Mouse (Mus musculus): Measurements from ENCODE around the gene Schip1.

The Schip1 gene

GRCm38 (mm10) chr3:68615042-68615810 lies 550.6 kb downstream of the Schip1 start:
- DNase-seq (ENCODE audit: extremely low spot score), result peak; percentile 61

GRCm38 (mm10) chr3:68616363-68616762 lies 551.8 kb downstream of the Schip1 start:
- DNase-seq (ENCODE audit: extremely low spot score), result no peak

- DNase-seq (ENCODE audit: extremely low spot score), result no peak
These were observed 553.1 kb downstream of the Schip1 start for GRCm38 (mm10) chr3:68617708-68618107.

GRCm38 (mm10) chr3:68619097-68619496 lies 554.5 kb downstream of the Schip1 start:
- no peak for DNase-seq (ENCODE audit: extremely low spot score)

DNA sequence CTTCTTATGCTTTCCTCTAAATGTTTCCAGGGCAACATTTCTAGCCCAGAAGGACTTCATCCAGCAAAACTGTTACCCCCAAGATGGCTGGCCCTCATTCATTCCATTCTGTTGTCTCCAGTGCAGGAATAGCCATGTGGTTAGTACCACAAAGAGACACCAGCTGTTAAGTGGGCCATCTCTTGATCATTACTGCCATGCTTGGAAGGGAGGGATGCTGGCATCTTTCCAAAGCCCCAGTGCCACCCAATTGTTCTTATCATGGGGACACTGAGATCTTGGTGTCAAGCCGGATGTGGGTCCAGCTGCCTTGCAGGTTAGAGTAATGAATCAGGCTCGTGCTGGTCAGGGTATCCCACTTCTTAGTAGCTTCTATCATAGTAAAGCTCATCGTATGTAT lies 557.4 kb downstream of the Schip1 start:
- DNase-seq (ENCODE audit: extremely low spot score), result no peak

DNA sequence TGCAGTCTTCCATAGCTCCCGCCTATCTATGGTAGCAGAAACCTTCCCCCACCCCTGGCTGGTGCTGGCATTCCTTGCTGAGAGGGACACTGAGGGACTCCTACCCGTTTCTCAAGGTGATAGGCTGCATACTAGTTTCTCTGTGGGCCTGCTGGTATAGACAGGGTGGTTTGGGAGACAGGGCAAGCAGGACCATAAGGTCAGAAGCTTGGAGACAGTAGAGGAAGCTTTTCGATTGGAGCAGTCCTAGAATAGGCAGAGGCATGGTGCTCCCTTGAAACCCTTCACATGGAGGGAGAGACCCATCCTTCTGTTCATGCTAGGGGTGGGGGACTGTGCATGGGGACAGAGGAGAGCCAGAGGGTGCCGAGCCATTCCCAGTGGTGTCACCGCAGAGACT lies 558.4 kb downstream of the Schip1 start:
- DNase-seq (ENCODE audit: extremely low spot score), result no peak

GRCm38 (mm10) chr3:68624471-68624870 lies 559.9 kb downstream of the Schip1 start:
- no peak for DNase-seq (ENCODE audit: extremely low spot score)

DNA sequence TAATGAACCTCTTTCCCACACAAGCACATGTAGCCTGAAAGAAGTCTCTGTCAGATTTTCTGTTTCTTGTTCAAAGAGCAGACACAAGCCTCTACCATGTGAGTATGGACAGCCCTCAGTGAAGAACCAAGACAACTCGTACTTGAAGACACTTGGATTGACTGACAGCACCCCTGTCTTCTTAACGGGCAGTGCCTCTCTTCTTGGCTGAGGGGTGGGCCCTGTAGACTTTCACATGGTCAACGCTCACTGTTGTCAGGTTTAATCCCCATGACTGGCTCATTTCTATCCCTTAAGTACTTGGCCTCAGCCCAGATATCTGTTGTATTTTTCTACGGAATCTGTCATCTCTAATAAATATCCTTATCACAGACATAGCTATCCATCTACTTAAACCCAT lies 565.7 kb downstream of the Schip1 start:
- DNase-seq (ENCODE audit: extremely low spot score), result no peak

DNA sequence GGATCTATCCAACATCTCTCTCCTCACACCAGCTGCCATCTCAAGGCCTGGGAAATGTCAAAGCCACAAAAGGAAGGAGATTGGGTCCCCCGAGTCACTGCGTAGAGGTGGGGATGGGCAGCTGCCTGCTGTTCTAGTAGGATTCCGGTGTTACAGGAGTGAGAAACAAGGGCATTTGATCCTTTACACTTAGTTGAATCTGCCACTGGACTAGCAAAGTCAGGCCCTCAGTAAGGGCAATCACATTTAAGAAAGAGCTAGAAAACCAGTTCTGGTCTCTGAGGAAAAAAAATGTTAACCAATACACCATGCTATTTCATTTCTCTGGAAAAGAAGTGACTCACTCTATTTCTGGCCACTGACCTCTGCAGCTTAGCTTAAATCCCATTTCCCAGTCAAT lies 566.2 kb downstream of the Schip1 start:
- no peak for DNase-seq (ENCODE audit: extremely low spot score)

- DNase-seq (ENCODE audit: extremely low spot score), result no peak
These were observed 568.1 kb downstream of the Schip1 start for GRCm38 (mm10) chr3:68632714-68633113.

DNA sequence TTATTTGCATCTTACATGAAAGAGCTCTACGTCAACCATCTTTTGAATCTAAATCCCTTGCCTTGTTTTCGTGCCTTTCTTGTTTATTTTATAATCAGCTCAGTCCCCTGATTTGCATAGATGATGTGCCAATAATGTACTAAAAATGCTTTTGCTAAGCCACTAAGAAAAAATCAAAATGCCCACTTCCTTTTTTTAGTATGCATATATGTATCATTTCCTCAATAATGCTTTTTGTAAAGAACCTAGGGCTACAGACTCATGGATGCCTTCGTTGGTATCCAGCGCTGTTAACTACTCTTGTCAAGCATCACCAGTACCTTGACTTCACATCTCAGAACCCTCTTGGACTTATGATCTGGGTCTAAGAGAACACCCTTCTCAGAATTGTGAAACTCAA lies 569.0 kb downstream of the Schip1 start:
- DNase-seq (ENCODE audit: extremely low spot score), result no peak

- DNase-seq (ENCODE audit: extremely low spot score), result no peak
These were observed 573.4 kb downstream of the Schip1 start for GRCm38 (mm10) chr3:68637960-68638359.

GRCm38 (mm10) chr3:68638703-68639102 lies 574.1 kb downstream of the Schip1 start:
- DNase-seq (ENCODE audit: extremely low spot score), result no peak

- DNase-seq (ENCODE audit: extremely low spot score), result no peak
These were observed 578.3 kb downstream of the Schip1 start for GRCm38 (mm10) chr3:68642935-68643334.

- no peak for DNase-seq (ENCODE audit: extremely low spot score)
These were observed 582.0 kb downstream of the Schip1 start for GRCm38 (mm10) chr3:68646387-68647130.

GRCm38 (mm10) chr3:68647282-68647681 lies 582.7 kb downstream of the Schip1 start:
- no peak for DNase-seq (ENCODE audit: extremely low spot score)

DNA sequence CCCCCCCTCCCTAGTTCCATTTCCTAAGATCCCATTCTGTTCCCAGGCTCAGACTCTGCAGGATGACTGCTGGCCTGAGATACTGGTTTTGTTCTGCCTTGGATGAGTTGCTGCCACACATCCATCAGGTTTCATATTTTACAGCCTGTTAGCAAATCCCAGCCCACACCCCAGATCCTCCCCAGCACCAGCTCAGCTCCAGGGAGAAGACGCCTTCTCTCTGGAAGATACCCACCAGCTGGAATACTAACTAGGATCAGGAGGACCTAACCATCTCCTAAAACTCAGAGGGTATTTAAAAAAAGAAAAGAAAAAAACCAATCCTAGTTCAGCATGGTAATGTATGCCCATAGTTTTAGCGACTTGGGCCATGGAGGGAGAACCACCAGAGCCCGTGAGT lies 585.6 kb downstream of the Schip1 start:
- DNase-seq (ENCODE audit: extremely low spot score), result no peak

DNA sequence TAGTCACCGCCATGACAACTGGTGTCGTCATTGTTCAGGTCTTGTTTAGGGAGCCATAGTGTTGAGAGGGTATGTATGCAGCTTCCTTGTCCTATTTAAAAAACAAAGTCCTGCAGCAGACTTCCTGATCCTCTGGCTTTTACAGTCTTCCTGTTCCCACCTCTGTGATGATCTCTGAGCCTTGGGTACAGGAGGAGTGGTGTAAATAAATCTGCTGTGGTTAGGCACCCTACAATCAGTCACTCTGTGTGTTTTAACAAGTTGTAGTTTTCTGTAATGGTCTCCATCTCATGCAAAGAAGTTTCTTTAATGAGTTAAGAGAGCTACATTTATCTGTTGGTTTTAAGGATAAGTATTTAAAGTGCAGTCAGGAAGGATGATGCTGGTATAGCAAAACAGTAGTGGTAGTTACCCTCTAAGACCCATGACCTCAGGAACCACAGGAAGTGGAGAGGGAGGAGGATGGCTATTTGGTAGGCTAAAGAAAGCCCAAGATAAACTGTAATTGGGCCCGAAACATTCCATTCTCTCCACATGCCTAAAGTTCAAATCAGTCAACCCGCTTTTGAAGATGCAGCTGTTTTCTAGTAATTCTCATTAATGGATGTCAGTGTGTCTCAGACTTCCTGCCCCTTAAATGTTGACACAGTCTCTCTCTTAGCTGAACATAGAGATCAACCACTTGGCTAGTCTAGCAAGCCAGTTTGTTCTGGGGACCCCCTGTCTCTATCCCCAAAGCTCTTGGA lies 592.2 kb downstream of the Schip1 start:
- DNase-seq (ENCODE audit: extremely low spot score), result no peak

- no peak for DNase-seq (ENCODE audit: extremely low spot score)
These were observed 593.1 kb downstream of the Schip1 start for GRCm38 (mm10) chr3:68657589-68658245.

GRCm38 (mm10) chr3:68659996-68660395 lies 595.4 kb downstream of the Schip1 start:
- DNase-seq (ENCODE audit: extremely low spot score), result no peak

GRCm38 (mm10) chr3:68660538-68660937 lies 595.9 kb downstream of the Schip1 start:
- no peak for DNase-seq (ENCODE audit: extremely low spot score)

GRCm38 (mm10) chr3:68662386-68662785 lies 597.8 kb downstream of the Schip1 start:
- DNase-seq (ENCODE audit: extremely low spot score), result no peak

Data from embryo, embryonic 9.5 days (tissue).